Mouse (Mus musculus): Measurements from ENCODE around the gene Agmo.

DNA sequence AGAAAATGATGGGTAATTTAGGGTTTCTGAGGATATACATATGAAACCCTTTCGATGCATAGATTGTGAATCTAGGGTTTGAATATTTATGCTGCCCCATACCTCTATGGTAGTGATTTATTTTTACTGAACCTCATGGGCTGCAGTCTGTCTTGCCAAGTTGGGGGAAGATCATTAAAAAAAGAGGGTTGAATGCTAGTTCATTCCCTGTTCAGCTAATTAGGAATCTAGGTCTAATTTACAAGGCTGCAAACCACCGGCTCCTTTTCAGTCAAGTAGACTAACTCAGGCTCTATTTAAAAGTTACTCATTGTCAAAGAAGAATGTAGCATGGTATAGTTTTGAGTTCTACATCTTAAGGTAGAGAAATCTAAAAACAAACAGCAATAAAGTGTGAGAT is 266.4 kb downstream of the Agmo start:
- no peak for TF ChIP-seq CTCF (IDR thresholded peaks at IDR 0.05 in 2 of 3, conservative IDR thresholded peaks at IDR 0.05 in 1 of 3; ENCODE audit: control insufficient read depth in 1 of 3, insufficient read depth in 1 of 3, low read depth in 2 of 3, low read length in 3 of 3, poor library complexity in 1 of 3, severe bottlenecking in 1 of 3)
- no peak for TF ChIP-seq EP300 (IDR thresholded peaks at IDR 0.05; ENCODE audit: low read depth in 1 of 2, low read length in 2 of 2)
- TF ChIP-seq USF1 (IDR thresholded peaks at IDR 0.05; ENCODE audit: low read depth, low read length), result no peak
- TF ChIP-seq POLR2A (IDR thresholded peaks at IDR 0.05; ENCODE audit: control insufficient read depth in 1 of 2, insufficient read depth in 1 of 2, low read depth in 1 of 2, low read length in 2 of 2, poor library complexity in 1 of 2), result no peak
- TF ChIP-seq RAD21 (IDR thresholded peaks at IDR 0.05; ENCODE audit: low read depth, low read length), result no peak
- no peak for TF ChIP-seq HCFC1 (IDR thresholded peaks at IDR 0.05; ENCODE audit: low read depth, low read length)
- TF ChIP-seq SMC3 (IDR thresholded peaks at IDR 0.05; ENCODE audit: low read depth, low read length), result no peak
- no peak for TF ChIP-seq ZMIZ1 (IDR thresholded peaks at IDR 0.05; ENCODE audit: low read depth, low read length)
- TF ChIP-seq E2F4 (IDR thresholded peaks at IDR 0.05; ENCODE audit: borderline replicate concordance, low read depth, low read length), result no peak
- no peak for TF ChIP-seq MAX (IDR thresholded peaks at IDR 0.05; ENCODE audit: low read length)
- no peak for TF ChIP-seq NELFE (IDR thresholded peaks at IDR 0.05; ENCODE audit: low read depth, low read length)
- no peak for TF ChIP-seq GATA1 (IDR thresholded peaks at IDR 0.05; ENCODE audit: low read depth, low read length)
- TF ChIP-seq TBP (IDR thresholded peaks at IDR 0.05; ENCODE audit: low read depth, low read length), result no peak
- TF ChIP-seq UBTF (IDR thresholded peaks at IDR 0.05; ENCODE audit: borderline replicate concordance, insufficient read depth, low read depth, low read length), result no peak

Measured in MEL (cell line).